Mouse (Mus musculus): Measurements from ENCODE around the gene Gm4969.

Gm4969 gene

GRCm38 (mm10) chr7:19093537-19094385 lies 24.4 kb downstream of the Gm4969 start:
- peak; percentile 80 for DNase-seq (ENCODE audit: low spot score)

- DNase-seq (ENCODE audit: low spot score), result peak; percentile 82
These were observed 25.0 kb downstream of the Gm4969 start for GRCm38 (mm10) chr7:19093174-19093521.

- peak; percentile 45 for DNase-seq (ENCODE audit: low spot score)
These were observed 25.6 kb downstream of the Gm4969 start for GRCm38 (mm10) chr7:19092381-19093173.

DNA sequence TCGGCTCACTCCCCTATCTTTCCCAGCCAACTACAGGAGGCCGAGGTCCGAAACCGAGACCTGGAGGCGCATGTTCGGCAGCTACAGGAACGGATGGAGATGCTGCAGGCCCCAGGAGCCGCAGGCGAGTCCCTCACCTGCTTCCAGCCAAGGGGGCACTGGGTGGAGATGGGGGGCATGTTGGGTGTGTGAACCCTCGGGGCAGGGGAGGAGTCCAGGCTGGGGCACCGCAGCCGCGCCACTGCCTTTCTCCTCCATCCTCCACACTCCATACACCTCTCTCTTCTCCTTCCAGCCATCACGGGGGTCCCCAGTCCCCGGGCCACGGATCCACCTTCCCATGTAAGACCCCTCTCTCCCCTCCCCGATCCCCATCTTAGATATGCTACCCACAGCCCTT lies 26.3 kb downstream of the Gm4969 start:
- DNase-seq (ENCODE audit: low spot score), result no peak

DNA sequence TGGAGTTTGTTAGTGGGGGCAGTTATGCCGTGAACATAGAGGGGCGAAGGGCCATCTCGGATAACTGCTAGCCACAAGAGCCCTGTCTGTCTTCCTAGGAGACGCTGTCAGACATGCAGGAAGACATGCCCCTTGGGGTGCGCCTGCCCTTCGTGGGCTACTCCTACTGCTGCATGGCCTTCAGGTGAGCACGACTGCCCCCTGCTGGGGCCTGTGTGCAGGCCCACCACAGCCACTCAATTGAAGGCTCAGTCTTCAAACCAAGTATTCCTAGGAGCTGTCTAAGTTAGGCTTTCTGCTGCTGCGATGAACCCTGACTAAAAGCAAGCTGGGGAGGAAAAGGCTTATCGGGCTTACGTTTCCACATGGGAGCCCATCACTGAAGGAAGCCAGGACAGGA lies 29.4 kb downstream of the Gm4969 start:
- peak; percentile 69 for DNase-seq (ENCODE audit: low spot score)

- no peak for DNase-seq (ENCODE audit: low spot score)
These were observed 31.4 kb downstream of the Gm4969 start for GRCm38 (mm10) chr7:19086760-19087159.

- no peak for DNase-seq (ENCODE audit: low spot score)
These were observed 32.1 kb downstream of the Gm4969 start for GRCm38 (mm10) chr7:19086042-19086441.

DNA sequence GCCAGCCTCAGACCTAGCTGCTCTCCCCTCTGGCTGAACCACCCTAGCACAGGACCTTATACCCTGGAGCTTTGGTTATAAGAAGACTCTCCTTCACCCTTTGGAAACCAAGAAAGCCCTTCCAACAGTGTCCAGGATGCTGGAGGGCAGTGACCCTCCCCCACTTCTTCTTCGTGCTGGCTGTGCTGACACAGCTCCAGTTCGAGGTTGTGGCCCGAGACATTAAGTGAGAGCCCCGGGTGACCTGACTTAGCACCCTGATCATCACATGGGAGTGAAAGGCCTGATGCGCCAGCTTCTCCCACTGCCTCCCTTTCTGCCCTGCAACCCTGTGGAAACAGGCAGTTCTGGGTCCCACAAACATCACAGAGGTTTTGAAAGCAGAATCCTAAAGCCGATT lies 32.7 kb downstream of the Gm4969 start:
- no peak for DNase-seq (ENCODE audit: low spot score)

DNA sequence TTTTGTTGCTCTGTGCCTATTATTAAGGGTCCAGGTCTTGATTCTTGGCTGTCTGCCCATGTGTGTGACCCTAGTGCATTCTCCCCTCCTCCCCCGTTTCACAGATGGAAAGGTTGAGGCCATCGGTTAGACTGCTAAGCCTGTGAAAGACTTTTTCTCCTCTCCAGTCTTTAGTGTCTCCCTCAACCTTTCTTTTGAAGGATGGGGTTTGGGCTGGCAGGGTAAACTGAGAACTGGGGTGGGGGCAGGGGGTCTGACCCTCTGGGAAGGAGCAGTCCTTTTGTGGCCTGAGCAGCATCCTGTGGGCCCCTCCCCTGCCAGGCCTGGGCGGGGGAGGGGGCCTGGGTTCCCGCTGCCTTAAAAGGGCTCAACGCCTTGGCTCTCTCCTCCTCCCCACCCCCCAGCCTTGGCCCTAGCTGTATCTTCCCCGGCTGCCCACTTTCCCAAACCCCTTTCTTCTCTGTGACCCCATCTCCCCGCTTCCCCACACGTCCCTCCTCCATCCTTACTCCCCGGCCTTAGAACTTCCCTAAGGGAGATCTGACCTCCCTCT lies 33.2 kb downstream of the Gm4969 start:
- no peak for DNase-seq (ENCODE audit: low spot score)

DNA sequence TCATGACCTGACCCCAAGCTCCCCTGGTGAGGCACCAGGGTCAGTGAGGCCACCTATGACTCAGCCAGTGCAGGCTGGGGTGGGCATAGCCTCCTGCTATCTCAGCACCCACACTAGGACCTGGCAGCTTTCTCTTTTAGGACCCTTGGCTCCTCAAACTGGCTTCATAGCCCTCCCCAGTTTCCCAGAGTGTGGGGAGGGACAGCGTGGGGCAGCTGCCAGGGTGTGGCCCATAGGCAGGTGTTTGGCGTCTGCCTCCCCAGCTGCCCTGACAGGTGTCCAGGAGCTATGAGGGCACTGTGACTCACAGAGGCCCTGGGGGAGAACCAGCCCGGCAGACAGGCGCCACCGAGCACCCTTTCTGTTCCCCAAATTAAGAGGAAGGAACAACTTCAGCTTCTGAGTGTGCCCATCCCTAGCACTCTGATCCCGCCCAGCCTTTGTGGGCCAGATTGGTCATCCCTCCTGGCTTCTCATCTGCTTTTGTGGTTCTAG lies 33.8 kb downstream of the Gm4969 start:
- no peak for DNase-seq (ENCODE audit: low spot score)

GRCm38 (mm10) chr7:19083701-19084100 lies 34.5 kb downstream of the Gm4969 start, which contains the start of gene Dmpk:
Dmpk (plus strand) TSS chr7:19083849.
- no peak for DNase-seq (ENCODE audit: low spot score)

- no peak for DNase-seq (ENCODE audit: low spot score)
These were observed 35.1 kb downstream of the Gm4969 start for GRCm38 (mm10) chr7:19083096-19083495.

GRCm38 (mm10) chr7:19082171-19082570 lies 36.0 kb downstream of the Gm4969 start:
- no peak for DNase-seq (ENCODE audit: low spot score)

DNA sequence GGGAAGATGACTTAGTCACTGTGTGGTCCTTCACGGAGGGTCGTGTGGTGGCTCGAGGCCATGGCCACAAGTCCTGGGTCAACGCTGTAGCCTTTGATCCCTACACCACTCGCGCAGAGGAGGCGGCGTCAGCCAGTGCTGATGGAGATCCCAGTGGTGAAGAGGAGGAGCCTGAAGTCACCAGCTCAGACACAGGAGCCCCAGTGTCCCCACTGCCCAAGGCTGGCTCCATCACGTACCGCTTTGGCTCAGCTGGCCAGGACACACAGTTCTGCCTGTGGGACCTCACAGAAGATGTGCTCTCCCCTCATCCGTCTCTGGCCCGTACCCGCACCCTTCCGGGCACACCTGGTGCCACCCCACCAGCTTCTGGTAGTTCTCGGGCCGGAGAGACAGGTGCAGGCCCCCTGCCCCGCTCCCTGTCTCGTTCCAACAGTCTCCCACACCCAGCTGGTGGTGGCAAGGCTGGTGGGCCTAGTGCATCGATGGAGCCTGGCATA lies 37.7 kb downstream of the Gm4969 start:
- peak; percentile 57 for DNase-seq (ENCODE audit: low spot score)

GRCm38 (mm10) chr7:19078732-19079131 lies 39.4 kb downstream of the Gm4969 start:
- DNase-seq (ENCODE audit: low spot score), result no peak

- DNase-seq (ENCODE audit: low spot score), result no peak
These were observed 40.4 kb downstream of the Gm4969 start for GRCm38 (mm10) chr7:19077761-19078160.

GRCm38 (mm10) chr7:19076586-19076991 lies 41.6 kb downstream of the Gm4969 start:
- DNase-seq (ENCODE audit: low spot score), result no peak

GRCm38 (mm10) chr7:19075723-19076585 lies 42.2 kb downstream of the Gm4969 start, which contains the start of gene Dmwd:
Dmwd (plus strand) TSS chr7:19076227.
- peak; percentile 97 for DNase-seq (ENCODE audit: low spot score)

- DNase-seq (ENCODE audit: low spot score), result no peak
These were observed 42.9 kb downstream of the Gm4969 start for GRCm38 (mm10) chr7:19075231-19075630.

DNA sequence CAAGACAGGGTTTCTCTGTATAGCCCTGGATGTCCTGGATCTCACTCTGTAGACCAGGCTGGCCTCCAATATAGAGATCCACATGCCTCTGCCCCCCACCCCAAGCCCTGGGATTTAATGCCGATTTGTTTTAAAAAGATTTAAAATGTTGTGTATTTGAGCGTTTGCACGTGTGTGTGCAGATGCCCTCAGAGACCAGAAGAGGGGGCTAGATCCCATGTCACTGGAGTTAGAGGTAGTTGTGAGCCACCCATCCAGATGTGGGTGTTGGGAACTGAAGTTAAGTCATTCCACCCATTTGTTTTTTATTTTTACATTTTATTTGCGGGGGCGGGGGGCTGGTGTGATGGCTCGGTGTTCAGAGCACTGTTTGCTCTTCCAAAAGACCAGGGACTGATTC lies 43.7 kb downstream of the Gm4969 start:
- no peak for DNase-seq (ENCODE audit: low spot score)

- DNase-seq (ENCODE audit: low spot score), result no peak
These were observed 44.7 kb downstream of the Gm4969 start for GRCm38 (mm10) chr7:19073504-19073903.

All from layer of hippocampus, adult 11-12 months (tissue).